Mouse (Mus musculus) heart, postnatal 10 days (tissue): ENCODE measurements around the gene Manf. TPM values are rescaled to one million over a fixed set of nuclear protein-coding genes. Genes with fewer than 3 reads are reported as not detected.
A peak's percentile ranks its signal among the peaks of the same experiment; 100 is the strongest.

Source experiments
- DNase-seq, 2 experiments: peaks; one replicate each; pipeline ENCODE4 v3.0.0; 2021
- intact Hi-C: fragments of 180-260 bp; cut with DNase I; formaldehyde crosslinking; loops from one replicate; pipeline ENCODE4 v1.15.1; 2025
- total RNA-seq, 2 experiments: library from RNA; stranded (reverse); gene quantifications; 2 replicates each; pipeline ENCODE4 v1.2.3; 2021

Manf gene
- 10 to 100 TPM; 95.7 to 95.9 TPM for total RNA-seq

GRCm38 (mm10) chr9:106891829-106892551 lies at the start of gene Manf:
Gene Manf, minus strand, starts transcription at chr9:106891979.
- intact Hi-C loops = loop anchor here (5.0 kb wide), 1 partner anchor 450 kb away; the partner anchor contains the start of gene 6430571L13Rik
- peak; percentile 97 to 99 for DNase-seq

DNA sequence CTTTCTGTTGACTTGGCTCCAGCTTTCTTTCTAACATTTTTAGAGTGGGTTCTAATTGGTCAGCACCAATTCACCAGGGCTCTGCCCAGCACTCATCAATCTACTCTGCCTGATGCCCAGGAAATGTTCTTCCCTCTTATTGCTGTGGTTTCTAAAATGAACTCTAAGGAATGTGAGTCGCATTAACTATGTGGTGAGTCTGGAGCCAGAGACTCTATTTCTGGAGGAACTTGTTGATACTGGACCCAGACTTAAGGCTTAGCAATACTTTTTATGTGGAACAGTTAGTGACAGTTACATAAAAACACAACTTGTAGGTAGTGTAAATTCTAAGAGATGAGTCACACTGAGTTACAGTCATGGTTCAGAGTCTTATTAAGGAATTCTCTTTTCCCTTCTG lies 43.2 kb upstream of the Manf start:
- DNase-seq = no peak
- intact Hi-C loops = no loop called here

- intact Hi-C loops = no loop called here
- DNase-seq = no peak
These were observed 23.1 kb upstream of the Manf start for GRCm38 (mm10) chr9:106914878-106915277.

DNA sequence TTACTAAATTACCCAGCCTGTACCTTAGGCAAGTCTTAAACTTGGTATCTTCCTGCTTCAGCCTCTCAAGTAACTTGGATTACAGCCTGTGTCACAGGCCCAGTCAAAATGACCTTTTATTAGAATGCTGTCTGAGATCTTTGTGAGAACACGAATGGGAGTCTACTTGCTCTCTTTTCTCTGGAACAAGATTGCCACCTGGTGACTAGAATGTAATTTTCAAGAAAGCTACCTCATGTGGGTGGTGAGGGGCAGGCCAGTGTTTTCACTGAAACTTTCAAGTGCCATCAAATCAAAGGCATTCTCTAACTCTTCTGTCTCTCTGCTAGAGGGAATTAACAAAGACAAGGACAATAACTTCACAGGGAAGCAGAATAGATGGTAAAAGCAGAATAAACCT lies 22.0 kb upstream of the Manf start:
- intact Hi-C loops = no loop called here
- DNase-seq = no peak

DNA sequence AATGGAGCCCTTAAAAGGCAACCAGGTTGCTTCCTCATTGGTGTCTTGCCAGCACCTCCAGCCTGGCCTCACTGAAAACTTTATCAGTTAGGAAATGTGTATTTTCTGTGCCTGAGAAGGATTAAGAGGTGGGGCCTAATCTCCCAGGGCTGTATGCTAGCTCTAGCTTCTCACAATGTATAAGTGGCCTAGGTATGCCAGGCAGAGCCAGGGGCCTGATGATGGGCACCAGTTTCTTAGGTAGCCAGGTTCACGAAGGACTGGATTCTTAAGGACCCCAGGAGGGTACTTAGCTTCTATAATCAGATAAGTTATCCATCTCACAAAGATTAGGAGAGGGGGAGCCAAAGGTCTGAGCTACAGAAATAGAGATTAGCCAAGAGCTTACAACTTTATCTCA lies 19.8 kb upstream of the Manf start:
- intact Hi-C loops = no loop called here
- no peak for DNase-seq

DNA sequence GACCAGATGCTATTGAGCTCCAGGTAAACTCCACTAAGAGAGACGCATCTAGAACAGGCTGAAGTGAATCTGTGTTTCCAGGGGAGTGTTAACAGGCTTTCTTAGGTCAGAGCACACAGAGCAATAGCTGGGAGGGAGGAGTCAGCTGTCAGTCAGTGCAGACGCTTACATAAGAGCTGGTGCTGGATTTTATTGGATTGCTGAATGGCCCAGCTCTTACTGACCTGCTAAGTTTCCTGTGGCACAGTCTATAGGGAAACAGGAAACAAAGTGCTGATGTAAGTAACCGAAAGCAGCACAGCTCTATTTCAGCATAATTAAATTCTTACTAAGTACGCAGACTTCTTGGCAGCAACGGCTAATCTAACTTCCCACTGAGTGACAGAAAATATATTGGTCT lies 16.9 kb upstream of the Manf start:
- no peak for DNase-seq
- intact Hi-C loops = loop anchor here (10.0 kb wide), 1 partner anchor 606 kb away; no protein-coding TSS in a partner anchor

- no peak for DNase-seq
These were observed 16.4 kb upstream of the Manf start for GRCm38 (mm10) chr9:106908174-106908573.

GRCm38 (mm10) chr9:106906597-106906996 lies 14.8 kb upstream of the Manf start:
- intact Hi-C loops = loop anchor here (10.0 kb wide), 1 partner anchor 608 kb away; no protein-coding TSS in a partner anchor
- no peak for DNase-seq

More at GRCm38 (mm10) chr9:106908174-106908573, 16.4 kb upstream of the Manf start:
- intact Hi-C loops = loop anchor here (10.0 kb wide), 1 partner anchor 607 kb away; no protein-coding TSS in a partner anchor

GRCm38 (mm10) chr9:106903791-106904134 lies 12.0 kb upstream of the Manf start:
- intact Hi-C loops = loop anchor here (1.0 to 10.0 kb wide), 6 partner anchors 259 to 611 kb away; partner anchors contain the start of genes Dock3 and Hemk1
- DNase-seq = peak; percentile 58 to 71

- intact Hi-C loops = loop anchor here (1.0 to 10.0 kb wide), 6 partner anchors 259 to 612 kb away; partner anchors contain the start of genes Dock3 and Hemk1
- no peak for DNase-seq
These were observed 11.5 kb upstream of the Manf start for GRCm38 (mm10) chr9:106903099-106903790.

DNA sequence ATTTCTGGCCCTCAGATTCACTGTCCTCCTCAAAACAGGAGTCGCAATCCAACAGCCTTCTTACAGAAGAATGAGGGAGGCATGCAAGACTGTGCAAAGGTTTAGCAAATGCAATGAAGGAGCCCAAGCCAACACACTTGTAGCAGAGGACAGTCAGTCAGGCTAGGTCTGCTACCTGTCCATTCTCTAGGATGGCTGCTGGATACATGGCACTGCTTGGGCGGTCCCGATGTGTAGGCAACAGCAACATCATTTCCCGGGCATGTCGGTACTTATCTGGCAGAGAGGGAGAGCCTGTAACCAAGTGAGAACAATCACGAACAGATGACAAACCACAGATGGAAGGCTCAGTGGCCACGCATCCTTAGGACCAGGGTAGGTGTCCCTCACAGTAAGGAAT lies 9.8 kb upstream of the Manf start:
- no peak for DNase-seq
- intact Hi-C loops = loop anchor here (5.0 to 10.0 kb wide), 5 partner anchors 261 to 613 kb away; partner anchors contain the start of genes Dock3 and Hemk1

DNA sequence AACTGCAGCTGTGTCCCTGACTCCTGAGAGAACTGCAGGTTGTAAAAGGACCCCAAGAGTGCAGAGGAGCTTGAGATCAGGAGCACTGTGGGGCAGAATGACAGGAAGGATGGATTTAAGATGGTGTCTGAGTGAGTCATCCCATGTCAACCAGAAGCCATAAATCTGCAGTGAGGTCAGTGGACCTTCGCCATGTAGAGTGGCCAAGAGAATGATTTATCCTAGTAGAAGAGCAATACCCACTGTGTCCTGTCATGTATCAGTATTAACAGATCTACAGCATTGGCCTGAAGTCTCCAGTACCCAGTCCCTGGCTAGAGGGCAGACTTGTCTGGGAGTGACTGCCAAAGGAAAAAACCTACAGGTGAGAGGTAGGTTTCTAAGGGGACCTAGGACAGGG lies 7.1 kb upstream of the Manf start:
- DNase-seq = no peak
- intact Hi-C loops = no loop called here

- intact Hi-C loops = loop anchor here (5.0 kb wide), 1 partner anchor 449 kb away; the partner anchor contains the start of gene 6430571L13Rik
- DNase-seq = no peak
These were observed 1.5 kb upstream of the Manf start for GRCm38 (mm10) chr9:106893327-106893726.

DNA sequence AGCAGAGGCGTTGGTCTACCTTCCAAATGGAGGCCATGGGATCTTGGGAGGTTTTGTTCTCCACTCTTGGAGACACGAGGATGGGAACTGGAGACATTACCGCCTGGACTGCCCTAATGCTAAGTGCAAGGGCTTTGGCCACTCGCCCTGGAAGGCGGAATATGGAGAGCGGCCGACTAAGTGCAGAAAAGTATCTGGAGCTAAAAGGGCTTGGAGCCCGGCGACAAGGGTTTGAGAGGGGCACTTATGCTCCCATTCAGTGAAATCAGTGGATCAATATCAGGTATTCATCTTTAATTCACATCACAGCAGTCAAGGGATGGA lies 735 bp upstream of the Manf start:
- no peak for DNase-seq
- intact Hi-C loops = loop anchor here (5.0 kb wide), 1 partner anchor 450 kb away; the partner anchor contains the start of gene 6430571L13Rik

DNA sequence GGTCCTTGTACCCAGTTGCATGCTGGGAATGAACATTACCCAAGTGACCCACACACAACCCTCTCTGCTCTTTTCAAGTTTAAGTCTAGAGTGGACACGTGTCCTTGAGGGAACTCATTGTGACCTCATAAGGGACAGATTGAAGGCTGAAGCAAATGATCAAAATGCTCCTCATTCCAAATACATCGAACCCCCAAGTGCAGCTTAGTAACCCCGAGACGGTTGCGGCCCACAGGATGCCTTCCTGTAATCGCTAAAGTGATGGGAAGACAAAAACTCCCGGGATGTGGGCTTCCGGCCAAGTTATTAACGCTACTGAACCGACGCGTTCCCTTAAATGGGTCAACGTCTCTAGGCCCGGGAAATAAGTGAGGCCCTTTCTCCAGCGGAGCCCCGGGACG lies 438 bp downstream of the Manf start:
- no peak for DNase-seq
- intact Hi-C loops = loop anchor here (5.0 kb wide), 1 partner anchor 451 kb away; the partner anchor contains the start of gene 6430571L13Rik

- DNase-seq = peak; percentile 20 to 35
- intact Hi-C loops = loop anchor here (5.0 kb wide), 1 partner anchor 452 kb away; the partner anchor contains the start of gene 6430571L13Rik
These were observed 1.1 kb downstream of the Manf start for GRCm38 (mm10) chr9:106890496-106891240.

DNA sequence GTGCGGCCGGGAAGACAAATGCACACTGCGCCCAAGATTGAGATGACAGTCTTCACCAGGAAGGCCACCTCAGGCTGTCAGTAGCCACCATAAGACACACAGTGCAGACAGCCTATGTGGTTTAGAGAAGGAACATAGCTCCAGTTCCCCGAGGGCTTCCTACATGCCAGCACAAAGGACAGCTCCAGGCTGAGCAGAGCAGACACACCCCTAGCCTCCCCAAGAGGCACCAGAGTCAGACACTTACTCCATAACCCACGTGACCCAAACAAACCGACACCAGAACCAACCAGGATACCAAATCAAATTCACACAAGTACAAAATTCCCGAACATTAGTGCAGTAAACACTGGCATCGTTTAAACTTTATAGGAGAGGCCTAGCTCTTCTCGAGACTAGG lies 2.5 kb downstream of the Manf start:
- no peak for DNase-seq
- intact Hi-C loops = no loop called here

GRCm38 (mm10) chr9:106888346-106888745 lies 3.4 kb downstream of the Manf start:
- no peak for DNase-seq
- intact Hi-C loops = no loop called here

- DNase-seq = peak; percentile 98 to 99
- intact Hi-C loops = loop anchor here (2.0 kb wide), 2 partner anchors 64 to 200 kb away; no protein-coding TSS in a partner anchor
These were observed 4.7 kb downstream of the Manf start, which contains the start of gene Rbm15b for GRCm38 (mm10) chr9:106886828-106887702. Gene Rbm15b, minus strand, starts transcription at chr9:106887428.
